Mouse (Mus musculus): Measurements from ENCODE around the gene Fbxo48.

Gene Fbxo48

GRCm38 (mm10) chr11:16950976-16951760, at the start of gene Fbxo48:
Fbxo48 (plus strand) TSS chr11:16951375.
- peak; percentile 100 for DNase-seq (ENCODE audit: low read depth)

GRCm38 (mm10) chr11:16904302-16905011, 46.7 kb upstream of the Fbxo48 start:
- DNase-seq (ENCODE audit: low read depth), result no peak

- no peak for DNase-seq (ENCODE audit: low read depth)
Observed at GRCm38 (mm10) chr11:16905012-16905332, 46.2 kb upstream of the Fbxo48 start.

GRCm38 (mm10) chr11:16906530-16906929, 44.6 kb upstream of the Fbxo48 start:
- DNase-seq (ENCODE audit: low read depth), result no peak

GRCm38 (mm10) chr11:16907517-16908129, 43.6 kb upstream of the Fbxo48 start:
- DNase-seq (ENCODE audit: low read depth), result no peak

- DNase-seq (ENCODE audit: low read depth), result no peak
Observed at GRCm38 (mm10) chr11:16914756-16915155, 36.4 kb upstream of the Fbxo48 start.

- DNase-seq (ENCODE audit: low read depth), result no peak
Observed at GRCm38 (mm10) chr11:16915850-16916249, 35.3 kb upstream of the Fbxo48 start.

- peak; percentile 10 for DNase-seq (ENCODE audit: low read depth)
Observed at GRCm38 (mm10) chr11:16917512-16917911, 33.7 kb upstream of the Fbxo48 start.

GRCm38 (mm10) chr11:16932159-16932558, 19.0 kb upstream of the Fbxo48 start:
- peak; percentile 36 for DNase-seq (ENCODE audit: low read depth)

- no peak for DNase-seq (ENCODE audit: low read depth)
Observed at GRCm38 (mm10) chr11:16935577-16936236, 15.5 kb upstream of the Fbxo48 start.

- DNase-seq (ENCODE audit: low read depth), result no peak
Observed at GRCm38 (mm10) chr11:16941103-16941793, 9.9 kb upstream of the Fbxo48 start.

GRCm38 (mm10) chr11:16941973-16942452, 9.2 kb upstream of the Fbxo48 start:
- no peak for DNase-seq (ENCODE audit: low read depth)

- no peak for DNase-seq (ENCODE audit: low read depth)
Observed at GRCm38 (mm10) chr11:16943016-16943415, 8.2 kb upstream of the Fbxo48 start.

GRCm38 (mm10) chr11:16948756-16949155, 2.4 kb upstream of the Fbxo48 start:
- DNase-seq (ENCODE audit: low read depth), result peak; percentile 69

GRCm38 (mm10) chr11:16950226-16950975, 774 bp upstream of the Fbxo48 start:
- DNase-seq (ENCODE audit: low read depth), result peak; percentile 63

GRCm38 (mm10) chr11:16951761-16952010, 511 bp downstream of the Fbxo48 start:
- DNase-seq (ENCODE audit: low read depth), result peak; percentile 71

GRCm38 (mm10) chr11:16956115-16956862, 5.1 kb downstream of the Fbxo48 start:
- peak; percentile 84 for DNase-seq (ENCODE audit: low read depth)

- DNase-seq (ENCODE audit: low read depth), result no peak
Observed at GRCm38 (mm10) chr11:16957030-16957429, 5.9 kb downstream of the Fbxo48 start.

GRCm38 (mm10) chr11:16958520-16958919, 7.3 kb downstream of the Fbxo48 start:
- no peak for DNase-seq (ENCODE audit: low read depth)

GRCm38 (mm10) chr11:16967806-16968205, 16.6 kb downstream of the Fbxo48 start:
- peak; percentile 80 for DNase-seq (ENCODE audit: low read depth)

- peak; percentile 78 for DNase-seq (ENCODE audit: low read depth)
Observed at GRCm38 (mm10) chr11:16969650-16970049, 18.5 kb downstream of the Fbxo48 start.

Data from 416B (cell line).